Mouse (Mus musculus) MEL (cell line): ENCODE measurements at regions not wholly inside any gene's neighbourhood (a gene's known extent, or its start where the extent isn't known, plus 50 kb on each side); places are given as distances from the start of the nearest gene placed in this dataset.

ENCODE experiments used
- CHD2 ChIP-seq: IDR thresholded peaks from 2 replicates; pipeline ENCODE4 v1.6.1; 2011; ENCODE audit warnings: low read length, improper control_type of control experiment
- CTCF ChIP-seq, 3 experiments: IDR thresholded peaks in 2 of 3; conservative IDR thresholded peaks in 1 of 3; 2 replicates each; pipeline ENCODE4 v1.5.1; 2011 to 2012; ENCODE audit warnings: low read length in 3 of 3, low read depth in 2 of 3, mild to moderate bottlenecking in 2 of 3, improper control_type of control experiment in 1 of 3, inconsistent platforms in 1 of 3, mixed read lengths in 1 of 3, moderate library complexity in 1 of 3; ENCODE audit not compliant: control insufficient read depth in 1 of 3, insufficient read depth in 1 of 3, poor library complexity in 1 of 3, severe bottlenecking in 1 of 3
- EP300 ChIP-seq, 2 experiments: IDR thresholded peaks; 2 replicates each; pipeline ENCODE4 v1.6.1; 2011; ENCODE audit warnings: improper control_type of control experiment in 2 of 2, low read length in 2 of 2, low read depth in 1 of 2, mild to moderate bottlenecking in 1 of 2
- MXI1 ChIP-seq: IDR thresholded peaks from 2 replicates; pipeline ENCODE4 v1.6.1; 2011; ENCODE audit warnings: mild to moderate bottlenecking, low read depth, low read length, improper control_type of control experiment
- POLR2A ChIP-seq, 2 experiments: IDR thresholded peaks; 2 replicates each; pipeline ENCODE4 v1.6.1; 2011 to 2012; ENCODE audit warnings: low read length in 2 of 2, mild to moderate bottlenecking in 2 of 2, control low read depth in 1 of 2, improper control_type of control experiment in 1 of 2, low read depth in 1 of 2, moderate library complexity in 1 of 2; ENCODE audit not compliant: control insufficient read depth in 1 of 2, insufficient read depth in 1 of 2, poor library complexity in 1 of 2
- POLR2AphosphoS5 ChIP-seq: IDR thresholded peaks from 2 replicates; pipeline ENCODE4 v1.6.1; 2012; ENCODE audit warnings: low read depth, borderline replicate concordance, mild to moderate bottlenecking, inconsistent platforms, low read length, moderate library complexity, mixed read lengths
- TCF12 ChIP-seq: IDR thresholded peaks from 2 replicates; pipeline ENCODE4 v1.6.1; 2014; ENCODE audit warnings: low read depth, mild to moderate bottlenecking, inconsistent platforms, low read length, improper control_type of control experiment, moderate library complexity

GRCm38 (mm10) chr2:174850860-174851259 is 90.4 kb downstream of the Edn3 start:
- no peak for TF ChIP-seq POLR2AphosphoS5
- TF ChIP-seq MXI1 = no peak
- no peak for TF ChIP-seq EP300 (IDR thresholded peaks at IDR 0.05; ENCODE audit: low read depth in 1 of 2, low read length in 2 of 2)
- TF ChIP-seq CTCF (IDR thresholded peaks at IDR 0.05 in 2 of 3, conservative IDR thresholded peaks at IDR 0.05 in 1 of 3; ENCODE audit: control insufficient read depth in 1 of 3, insufficient read depth in 1 of 3, low read depth in 2 of 3, low read length in 3 of 3, poor library complexity in 1 of 3, severe bottlenecking in 1 of 3) = no peak
- no peak for TF ChIP-seq POLR2A (IDR thresholded peaks at IDR 0.05; ENCODE audit: control insufficient read depth in 1 of 2, insufficient read depth in 1 of 2, low read depth in 1 of 2, low read length in 2 of 2, poor library complexity in 1 of 2)
- no peak for TF ChIP-seq TCF12
- TF ChIP-seq CHD2 = no peak
